8 mouse cellular contexts compared by ENCODE assay signal in the genomic region with DNA sequence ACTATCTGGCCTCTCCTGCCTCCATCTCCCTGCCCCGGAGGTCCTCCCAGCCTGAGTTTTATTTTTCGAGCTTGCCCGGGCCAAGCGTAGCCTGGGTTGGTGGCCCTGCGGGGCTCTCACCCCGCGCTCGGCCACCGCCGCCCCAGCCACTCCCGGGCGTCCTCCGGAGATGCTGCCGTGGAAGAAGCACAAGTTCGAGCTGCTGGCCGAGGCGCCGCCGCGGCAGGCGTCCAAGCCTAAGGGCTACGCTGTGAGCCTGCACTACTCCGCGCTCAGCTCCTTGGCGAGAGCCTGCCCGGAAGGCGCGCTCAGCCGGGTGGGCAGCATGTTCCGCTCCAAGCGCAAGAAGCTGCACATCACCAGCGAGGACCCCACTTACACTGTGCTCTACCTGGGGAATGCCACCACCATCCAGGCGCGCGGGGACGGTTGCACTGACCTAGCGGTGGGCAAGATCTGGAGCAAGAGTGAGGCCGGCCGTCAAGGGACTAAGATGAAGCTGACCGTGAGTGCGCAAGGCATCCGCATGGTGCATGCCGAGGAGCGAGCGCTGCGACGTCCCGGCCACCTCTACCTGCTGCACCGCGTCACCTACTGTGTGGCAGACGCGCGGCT. TPM values are rescaled to one million over a fixed set of nuclear protein-coding genes. Genes with fewer than 3 reads are reported as not detected.
A peak's percentile ranks its signal among the peaks of the same experiment; 100 is the strongest.
DNase-seq lines count a peak whose midpoint lies in the region; ATAC-seq and TF ChIP-seq lines count a peak whose summit lies in the region.

No protein-coding gene starts in this region.

- H3K9me3 ChIP-seq in forebrain, embryonic 10.5 days = no peaks in the 10 kb centered on the region
- no peaks in the 10 kb centered on the region for H3K9me3 ChIP-seq in heart, embryonic 16.5 days (replicated peaks; ENCODE audit: control insufficient read depth, low read length)
- H3K9me3 ChIP-seq in lung, embryonic 15.5 days = no peaks in the 10 kb centered on the region

- no peaks in the 10 kb centered on the region for H3K36me3 ChIP-seq in forebrain, embryonic 10.5 days (replicated peaks)
- no peaks in the 10 kb centered on the region for H3K36me3 ChIP-seq in heart, embryonic 16.5 days (ENCODE audit: control insufficient read depth, insufficient read depth)
- H3K36me3 ChIP-seq in lung, embryonic 15.5 days = no peaks in the 10 kb centered on the region

- peak overlapping the region; percentile 85 for H3K9ac ChIP-seq in heart, embryonic 16.5 days (ENCODE audit: low read length)
- peak overlapping the region; percentile 81 for H3K9ac ChIP-seq in lung, embryonic 15.5 days

- H3K4me3 ChIP-seq in bone marrow, adult 2 months (replicated peaks; ENCODE audit: control insufficient read depth, low read depth, low read length) = peak overlapping the region; percentile 77
- H3K4me3 ChIP-seq in forebrain, embryonic 10.5 days = peak overlapping the region; percentile 64
- H3K4me3 ChIP-seq in heart, embryonic 16.5 days (ENCODE audit: low read length) = peak overlapping the region; percentile 78
- peak overlapping the region; percentile 77 for H3K4me3 ChIP-seq in lung, embryonic 15.5 days

- peaks cover 5% of the 10 kb centered on the region for H3K4me1 ChIP-seq in bone marrow, adult 2 months (ENCODE audit: control insufficient read depth, insufficient read depth, low read length)
- peaks cover 86% of the 10 kb centered on the region for H3K4me1 ChIP-seq in forebrain, embryonic 10.5 days
- peaks cover 44% of the 10 kb centered on the region for H3K4me1 ChIP-seq in heart, embryonic 16.5 days (ENCODE audit: control insufficient read depth, insufficient read depth, low read length)
- peaks cover 62% of the 10 kb centered on the region for H3K4me1 ChIP-seq in lung, embryonic 15.5 days

- peak overlapping the region; percentile 96 for H3K4me2 ChIP-seq in heart, embryonic 16.5 days (ENCODE audit: low read depth, low read length)
- peak overlapping the region; percentile 93 for H3K4me2 ChIP-seq in lung, embryonic 15.5 days

- peak; percentile 32 for DNase-seq in CD4-positive helper T cell, adult 2 months (ENCODE audit: low read depth, low spot score)
- DNase-seq in forebrain, embryonic 10.5 days (ENCODE audit: extremely low spot score, low spot score) = peak; percentile 66
- peak; percentile 78 for DNase-seq in kidney, postnatal 14 days
- DNase-seq in ovary, postnatal 14 days (ENCODE audit: low spot score) = peak; percentile 44
- peak; percentile 71 for DNase-seq in urinary bladder, postnatal 14 days (ENCODE audit: low spot score)

- no peak; the same call in 1 of the 2 replicates for TF ChIP-seq POLR2A in bone marrow, adult 2 months (IDR thresholded peaks at IDR 0.05; ENCODE audit: borderline replicate concordance, control insufficient read depth, low read depth, low read length)

- 2% methylated on average over 53 of the region's 53 CpGs for WGBS in bone marrow, adult 2 months
- 0% methylated on average over 53 of the region's 53 CpGs for WGBS in forebrain, embryonic 10.5 days
- under 1% methylated on average over 53 of the region's 53 CpGs for WGBS in heart, embryonic 16.5 days
- WGBS in lung, embryonic 15.5 days = under 1% methylated on average over 53 of the region's 53 CpGs

- peaks cover 71% of the 10 kb centered on the region for H3K27me3 ChIP-seq in forebrain, embryonic 10.5 days (ENCODE audit: poor library complexity, severe bottlenecking)
- no peaks in the 10 kb centered on the region for H3K27me3 ChIP-seq in heart, embryonic 16.5 days (ENCODE audit: control insufficient read depth, insufficient read depth, low read length)
- H3K27me3 ChIP-seq in lung, embryonic 15.5 days = no peaks in the 10 kb centered on the region

- peak; percentile 20; the same call in 1 of the 2 replicates for ATAC-seq in heart, embryonic 16.5 days (replicated peaks; ENCODE audit: extremely low read depth, insufficient read depth, low FRiP score)
- ATAC-seq in lung, embryonic 15.5 days (ENCODE audit: borderline replicate concordance, extremely low read depth, low FRiP score, low TSS enrichment) = peak; percentile 37; the same call in 1 of the 2 replicates

- H3K27ac ChIP-seq in bone marrow, adult 2 months (ENCODE audit: control insufficient read depth, insufficient read depth, low read depth, low read length, poor library complexity) = peak overlapping the region; percentile 84
- peak overlapping the region; percentile 79 for H3K27ac ChIP-seq in forebrain, embryonic 10.5 days
- H3K27ac ChIP-seq in heart, embryonic 16.5 days (ENCODE audit: low read length) = peak overlapping the region; percentile 86
- H3K27ac ChIP-seq in lung, embryonic 15.5 days = peak overlapping the region; percentile 81

- TF ChIP-seq CTCF in bone marrow, adult 2 months (IDR thresholded peaks at IDR 0.05; ENCODE audit: control insufficient read depth, insufficient read depth, low read length) = no peak

RNA-seq across cellular contexts. Expression of a gene that starts 1.0 kb away (rescaled TPM):
- polyA plus RNA-seq in bone marrow, adult 2 months (2011; ENCODE audit: insufficient read depth, insufficient read length, low replicate concordance, missing spikeins) = 8.8 and 16.3 TPM in 2 replicates
- 13.8 and 14.7 TPM in 2 replicates for polyA plus RNA-seq in forebrain, embryonic 10.5 days (2016; fragmentation: Nextera tagmentation; extraction: Ambion mirVana)
- polyA plus RNA-seq in heart, embryonic 16.5 days (2015; fragmentation: Nextera tagmentation; extraction: Ambion mirVana) = 19.7 and 20.4 TPM in 2 replicates
- polyA plus RNA-seq in lung, embryonic 15.5 days (2015; fragmentation: Nextera tagmentation; extraction: Ambion mirVana) = 23.6 and 25.8 TPM in 2 replicates

RNA-seq across cellular contexts. Expression of a gene that starts 13.1 kb away (rescaled TPM):
- 9.3 and 17.5 TPM in 2 replicates for polyA plus RNA-seq in bone marrow, adult 2 months (2011; ENCODE audit: insufficient read depth, insufficient read length, low replicate concordance, missing spikeins)
- polyA plus RNA-seq in forebrain, embryonic 10.5 days (2016; fragmentation: Nextera tagmentation; extraction: Ambion mirVana) = 86.6 and 87.4 TPM in 2 replicates
- 28.2 and 37.5 TPM in 2 replicates for polyA plus RNA-seq in heart, embryonic 16.5 days (2015; fragmentation: Nextera tagmentation; extraction: Ambion mirVana)
- polyA plus RNA-seq in lung, embryonic 15.5 days (2015; fragmentation: Nextera tagmentation; extraction: Ambion mirVana) = 61.1 and 69.2 TPM in 2 replicates

RNA-seq across cellular contexts. Expression of a gene that starts 49.9 kb away (rescaled TPM):
- 4.3 and 7.6 TPM in 2 replicates for polyA plus RNA-seq in bone marrow, adult 2 months (2011; ENCODE audit: insufficient read depth, insufficient read length, low replicate concordance, missing spikeins)
- 18.8 and 19.9 TPM in 2 replicates for polyA plus RNA-seq in forebrain, embryonic 10.5 days (2016; fragmentation: Nextera tagmentation; extraction: Ambion mirVana)
- polyA plus RNA-seq in heart, embryonic 16.5 days (2015; fragmentation: Nextera tagmentation; extraction: Ambion mirVana) = 19.3 and 21.5 TPM in 2 replicates
- polyA plus RNA-seq in lung, embryonic 15.5 days (2015; fragmentation: Nextera tagmentation; extraction: Ambion mirVana) = 24.6 and 26.4 TPM in 2 replicates

Comparison
In these comparisons a context has a peak if more than half of its experiments do, and no peak if none do; other contexts are left out.
1. Peak in every context shown above with its lines: DNase-seq, ATAC-seq, H3K4me3 ChIP-seq and H3K27ac ChIP-seq.